Mouse (Mus musculus): ENCODE results near the gene Clybl. TPM values are rescaled to one million over a fixed set of nuclear protein-coding genes. Genes with fewer than 3 reads are reported as not detected.

The Clybl gene
- total RNA-seq, 2 experiments from 2014 or later, result 9.7 to 24.2 TPM

DNA sequence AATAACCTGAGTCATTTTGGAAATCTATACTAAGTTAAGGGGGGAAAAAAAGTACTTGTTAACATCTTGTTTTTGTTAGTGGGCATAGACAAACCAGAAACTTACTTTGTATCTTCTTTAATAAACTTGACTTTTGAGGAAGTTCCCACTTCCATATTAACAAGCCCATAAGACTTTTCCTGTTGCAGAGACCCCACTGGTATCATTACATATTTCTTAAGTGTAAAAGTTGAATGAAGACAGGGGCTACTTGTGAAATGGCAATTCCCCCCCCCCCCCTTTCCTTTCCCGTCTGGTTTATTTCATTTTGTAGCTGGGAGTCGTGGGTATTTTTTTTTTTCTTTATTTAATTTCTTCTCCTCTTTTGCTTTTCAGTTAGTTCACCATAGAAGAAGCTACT is 115.4 kb downstream of the Clybl start:
- ATAC-seq (replicated peaks; ENCODE audit: poor library complexity, severe bottlenecking), result peak; percentile 86

DNA sequence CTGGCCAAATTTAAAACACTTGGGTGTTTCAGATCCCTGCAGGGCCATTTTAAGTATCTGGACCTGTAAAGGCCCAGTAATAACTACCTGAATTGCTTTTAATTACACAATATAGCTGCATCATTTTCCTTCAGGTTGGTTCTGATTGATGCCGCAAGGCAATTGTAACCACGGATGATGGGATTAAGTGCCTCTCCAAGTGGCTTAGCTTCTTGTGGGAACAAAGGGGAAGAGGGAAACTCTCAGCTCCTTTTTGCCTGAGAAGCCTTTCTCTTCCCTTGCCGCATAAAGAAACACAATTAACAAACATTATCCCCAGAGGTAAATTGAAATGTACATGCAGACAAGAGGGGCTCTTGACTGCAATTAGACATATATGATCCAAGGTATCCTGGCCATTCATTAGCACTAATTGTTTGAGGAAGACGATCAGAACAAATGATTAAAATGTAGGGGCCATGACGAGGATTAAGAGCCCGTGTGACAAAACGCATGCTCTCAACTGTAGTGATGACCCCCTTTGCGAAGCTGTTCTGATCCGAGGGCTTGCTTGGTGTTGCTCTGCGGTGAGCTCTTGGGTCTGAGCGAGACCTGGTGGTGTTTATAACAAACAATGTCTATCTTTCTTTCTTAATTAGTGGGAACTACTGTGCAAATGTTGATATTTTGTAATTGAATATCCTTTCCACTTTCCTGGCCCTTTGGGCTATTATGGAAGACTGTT is 116.0 kb downstream of the Clybl start:
- ATAC-seq (replicated peaks; ENCODE audit: poor library complexity, severe bottlenecking), result no peak

DNA sequence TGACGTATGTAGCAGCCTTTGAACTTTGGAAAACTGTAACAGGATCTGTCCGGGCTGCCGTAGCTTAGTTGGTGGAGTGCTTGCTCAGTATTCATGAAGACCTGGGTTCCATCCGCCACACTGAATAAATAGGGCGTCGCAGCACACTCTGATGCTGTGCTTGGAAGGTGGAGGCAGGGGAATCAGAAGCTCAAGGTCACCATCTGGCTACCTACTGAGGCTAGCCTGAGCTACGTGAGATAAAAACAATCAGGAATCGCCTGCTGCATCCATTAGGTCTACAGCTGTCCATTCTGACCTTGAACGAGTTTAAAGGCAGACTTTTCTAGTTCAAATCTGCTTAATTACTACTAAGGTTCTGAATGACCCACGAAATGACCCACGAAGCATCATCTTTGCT is 118.8 kb downstream of the Clybl start:
- no peak for ATAC-seq (replicated peaks; ENCODE audit: poor library complexity, severe bottlenecking)

DNA sequence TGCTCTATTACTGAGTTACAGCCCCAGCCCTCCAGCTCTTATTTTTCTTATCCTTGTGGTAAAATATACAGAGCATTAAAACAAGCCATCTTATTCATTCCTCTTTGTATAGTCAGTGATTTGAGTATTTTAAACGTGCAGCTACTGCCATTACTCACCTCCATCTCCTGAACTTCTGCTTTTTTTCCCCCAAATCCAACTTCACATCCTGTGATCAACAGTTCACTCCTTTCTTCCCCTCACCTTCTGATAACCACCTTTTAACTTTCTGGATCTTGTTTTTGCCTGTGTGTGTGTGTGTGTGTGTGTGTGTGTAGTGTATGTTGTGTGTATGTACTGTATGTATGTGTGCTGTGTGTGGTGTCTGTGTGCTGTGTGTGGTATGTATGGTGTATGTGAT is 122.3 kb downstream of the Clybl start:
- ATAC-seq (replicated peaks; ENCODE audit: poor library complexity, severe bottlenecking), result no peak

DNA sequence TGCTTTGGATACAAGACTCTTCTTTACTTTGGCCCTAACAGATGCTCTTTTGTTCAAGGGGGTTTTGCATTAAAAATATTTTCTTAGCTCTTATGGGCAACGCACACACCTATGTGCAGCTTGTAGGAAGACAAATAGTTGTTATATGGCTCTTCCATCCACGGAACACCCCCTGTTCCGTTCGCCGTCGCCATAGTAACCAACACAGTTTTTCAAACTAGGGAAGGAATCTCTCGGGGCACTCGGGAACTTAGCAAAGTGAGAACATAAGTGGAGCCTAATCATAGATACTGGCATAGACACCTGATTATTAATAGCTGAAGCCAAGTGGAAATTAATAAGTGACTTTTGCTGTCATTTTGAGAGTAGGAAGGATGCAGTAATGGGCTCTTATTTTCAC is 123.6 kb downstream of the Clybl start:
- ATAC-seq (replicated peaks; ENCODE audit: poor library complexity, severe bottlenecking), result no peak

DNA sequence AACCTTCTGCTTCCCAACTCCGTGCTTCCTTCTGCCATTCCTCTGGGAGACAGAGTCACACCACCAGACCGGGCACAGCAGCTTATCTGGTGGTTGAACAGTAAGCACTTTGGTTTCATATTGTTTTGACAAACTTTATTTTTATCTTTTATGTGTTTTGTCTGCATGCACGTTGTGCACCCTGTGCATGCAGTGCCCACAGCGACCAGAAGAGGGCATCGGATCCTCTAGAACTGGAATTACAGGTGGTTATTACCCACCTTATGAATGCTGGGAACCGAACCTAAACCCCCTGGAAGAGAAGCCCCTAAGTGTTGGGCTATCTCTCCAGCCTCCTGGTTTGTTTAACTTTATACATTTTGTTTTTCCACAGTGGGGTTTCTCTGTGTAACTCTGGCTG is 130.9 kb downstream of the Clybl start:
- ATAC-seq (replicated peaks; ENCODE audit: poor library complexity, severe bottlenecking), result no peak

DNA sequence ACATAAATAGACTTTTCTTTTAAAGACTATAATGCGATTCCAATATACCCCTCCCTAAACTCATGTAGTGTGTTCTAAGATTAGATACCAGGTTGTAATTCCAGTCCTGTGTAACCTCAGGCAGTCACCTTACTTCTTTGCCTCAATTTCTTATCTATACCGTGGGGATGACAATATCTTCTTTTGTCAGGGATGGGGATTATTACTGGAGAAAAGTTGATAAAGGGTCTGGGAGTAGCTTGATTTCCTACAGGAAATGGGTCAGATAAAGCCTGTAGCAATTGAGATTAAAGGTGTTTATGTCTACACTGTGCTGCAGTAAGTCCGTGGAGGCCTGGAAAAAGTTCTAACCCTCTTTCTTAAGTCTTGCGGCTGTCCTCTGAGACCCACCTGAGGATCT is 131.8 kb downstream of the Clybl start:
- ATAC-seq (replicated peaks; ENCODE audit: poor library complexity, severe bottlenecking), result no peak

DNA sequence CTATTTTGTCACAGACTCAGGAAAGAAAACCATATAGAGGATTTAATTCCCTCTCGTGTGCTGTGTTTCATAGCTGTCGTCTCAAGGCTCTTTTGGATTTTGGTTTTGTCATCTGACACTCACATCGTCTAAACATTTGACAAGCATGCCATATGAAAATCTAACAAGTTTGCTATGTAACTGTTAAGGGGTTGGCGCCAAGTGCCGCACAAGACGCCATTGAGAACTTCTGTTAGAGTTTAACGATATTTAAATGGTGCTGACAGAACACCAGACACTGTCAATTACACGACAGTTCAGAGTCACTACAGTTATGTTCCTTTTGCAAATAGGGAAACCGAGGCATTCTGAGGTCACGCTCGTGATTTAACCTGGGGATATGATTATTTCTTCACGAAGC is 134.2 kb downstream of the Clybl start:
- ATAC-seq (replicated peaks; ENCODE audit: poor library complexity, severe bottlenecking), result no peak

DNA sequence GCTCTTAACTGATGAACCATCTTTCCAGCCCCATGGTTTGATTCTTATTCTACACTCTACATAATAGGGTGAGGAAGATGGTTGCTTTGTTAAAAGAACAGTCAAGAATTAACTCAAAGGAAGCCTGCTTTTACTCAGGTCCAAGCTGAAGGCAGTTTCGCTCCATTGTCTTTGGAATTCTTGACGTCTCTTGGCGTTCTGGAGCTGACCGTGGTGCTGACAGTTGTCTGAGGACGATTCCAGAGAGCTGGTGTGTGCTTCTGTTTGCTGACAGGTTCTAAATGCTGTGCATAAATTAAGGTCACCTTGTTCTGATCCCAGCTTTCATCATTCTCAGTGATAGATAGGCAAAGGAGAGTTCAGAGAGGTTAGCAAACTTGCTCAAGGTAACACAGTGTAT is 140.6 kb downstream of the Clybl start:
- no peak for ATAC-seq (replicated peaks; ENCODE audit: poor library complexity, severe bottlenecking)

DNA sequence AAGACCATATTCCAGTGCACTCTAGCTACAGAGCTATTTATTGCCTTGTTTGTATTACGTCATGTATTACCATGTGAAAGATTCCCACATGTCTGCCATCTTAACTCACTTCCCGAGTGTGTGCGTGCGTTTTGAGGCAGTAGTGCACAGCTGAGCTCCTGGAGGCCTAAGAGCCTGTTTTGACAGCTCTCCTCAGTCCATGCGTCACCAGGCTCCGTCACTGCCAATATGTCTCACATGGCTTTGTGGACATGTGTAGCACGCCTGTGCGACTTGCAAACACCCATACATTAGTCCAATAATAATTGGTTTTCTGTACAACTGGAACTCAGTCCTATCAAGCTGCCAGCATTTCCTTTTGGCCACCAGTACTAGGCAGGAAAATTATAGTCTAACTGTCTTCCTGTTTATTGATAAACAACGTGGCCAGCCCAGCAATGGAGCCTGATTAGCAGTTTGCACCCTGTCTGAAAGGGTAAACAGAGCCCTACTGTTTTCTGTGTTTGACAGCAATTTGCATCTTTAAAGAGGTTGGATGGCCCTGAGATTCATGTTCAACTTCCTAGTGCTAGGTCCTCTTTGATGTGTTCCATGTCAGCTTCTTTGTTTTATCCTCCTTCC is 142.4 kb downstream of the Clybl start:
- ATAC-seq (replicated peaks; ENCODE audit: poor library complexity, severe bottlenecking), result no peak

DNA sequence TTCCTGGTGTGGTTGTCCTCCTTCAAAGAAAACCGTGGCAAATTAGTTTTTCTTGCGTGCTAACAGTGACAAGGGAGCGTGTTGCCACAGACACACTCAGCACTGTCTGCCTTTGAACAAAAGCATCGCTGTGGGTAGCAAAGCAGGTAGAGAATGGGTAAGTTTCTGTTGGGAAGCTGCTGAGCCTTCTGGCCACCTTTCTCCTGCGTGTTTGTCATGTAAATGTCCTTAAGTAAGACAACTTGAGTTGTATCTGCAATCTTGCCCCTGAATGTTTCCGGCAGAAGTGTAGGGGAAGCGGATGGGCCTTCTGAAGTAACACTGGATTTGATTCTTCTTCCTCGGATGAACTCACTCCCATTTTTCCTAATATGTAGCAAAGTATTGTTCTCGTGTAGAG is 148.6 kb downstream of the Clybl start:
- ATAC-seq (replicated peaks; ENCODE audit: poor library complexity, severe bottlenecking), result no peak

DNA sequence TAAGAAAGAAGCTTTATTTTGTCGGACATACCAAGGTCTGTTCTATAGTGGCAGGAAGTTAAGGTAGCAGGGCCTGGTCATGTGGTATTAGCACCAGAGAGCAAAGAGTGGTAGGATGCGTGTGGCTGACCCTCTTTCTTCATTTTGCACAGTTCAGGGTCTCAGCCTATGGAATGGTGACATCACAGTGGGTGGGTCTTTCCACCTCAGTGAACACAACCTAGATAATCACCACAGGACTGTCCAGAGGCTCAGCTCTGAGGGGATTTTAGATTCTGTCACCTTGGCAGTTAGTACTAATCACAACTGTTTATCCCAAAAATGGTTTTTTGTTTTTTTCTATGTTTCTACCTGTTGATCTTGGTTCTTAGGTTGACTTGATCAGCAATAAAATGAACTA is 149.2 kb downstream of the Clybl start:
- ATAC-seq (replicated peaks; ENCODE audit: poor library complexity, severe bottlenecking), result no peak

DNA sequence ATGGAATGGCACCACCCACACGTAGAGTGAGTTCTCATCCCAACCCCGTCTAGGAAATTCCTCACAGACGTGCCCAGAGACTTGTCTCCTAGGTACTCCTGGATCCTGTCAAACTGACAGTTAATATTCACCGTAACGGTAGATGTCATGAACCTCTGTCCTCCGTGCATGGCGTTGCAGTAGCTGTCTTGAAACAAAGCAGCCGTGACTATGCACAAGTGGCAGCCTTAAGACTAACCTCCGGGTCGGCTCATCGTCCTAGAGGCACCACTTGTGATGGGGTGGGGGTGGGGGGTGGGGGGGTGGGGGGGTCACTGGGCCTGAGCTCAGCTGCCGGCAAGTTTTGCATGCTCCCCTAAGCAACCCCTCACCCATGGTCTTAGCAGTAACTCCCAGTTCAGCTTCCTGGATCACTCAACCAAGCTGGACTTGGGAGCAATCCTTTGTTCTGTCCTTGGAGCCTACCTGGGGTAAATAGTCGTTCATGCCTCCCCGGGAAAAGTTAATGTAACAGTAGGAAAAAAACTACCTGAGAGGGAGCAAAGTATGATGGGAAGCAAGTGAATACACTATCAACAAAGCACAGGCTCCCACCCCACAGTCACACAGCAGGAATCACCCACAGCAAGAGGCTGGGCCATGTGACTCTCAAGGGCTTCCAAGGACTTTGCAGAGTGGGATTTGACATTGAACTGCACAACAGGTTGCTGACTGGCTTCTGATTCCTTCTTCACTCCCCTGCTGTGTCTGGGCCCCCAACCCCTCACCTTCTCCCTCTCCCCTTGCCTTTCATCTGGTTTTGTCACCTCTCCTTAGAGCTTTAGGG is 150.3 kb downstream of the Clybl start:
- peak; percentile 25; the same call in 1 of the 2 replicates for ATAC-seq (replicated peaks; ENCODE audit: poor library complexity, severe bottlenecking)

DNA sequence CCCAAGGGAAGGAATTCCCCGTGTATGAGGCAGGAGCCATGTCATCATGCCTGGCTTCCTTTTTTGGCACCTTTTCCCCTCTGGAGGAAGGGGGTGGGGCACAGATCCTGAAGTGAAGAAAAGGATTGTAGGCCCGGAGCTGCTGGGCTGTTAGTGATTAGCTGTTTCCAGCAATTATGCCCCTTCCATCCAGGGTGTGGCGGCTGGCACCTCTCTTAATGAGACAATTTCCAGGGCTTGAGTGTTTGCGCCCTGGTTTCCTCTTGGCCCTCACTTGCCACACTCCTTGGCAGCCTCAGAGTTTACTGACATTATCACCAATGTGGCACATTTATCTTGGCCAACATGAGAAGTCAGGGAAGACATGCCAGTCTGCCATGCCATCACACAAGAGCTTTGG is 155.5 kb downstream of the Clybl start:
- ATAC-seq (replicated peaks; ENCODE audit: poor library complexity, severe bottlenecking), result no peak

DNA sequence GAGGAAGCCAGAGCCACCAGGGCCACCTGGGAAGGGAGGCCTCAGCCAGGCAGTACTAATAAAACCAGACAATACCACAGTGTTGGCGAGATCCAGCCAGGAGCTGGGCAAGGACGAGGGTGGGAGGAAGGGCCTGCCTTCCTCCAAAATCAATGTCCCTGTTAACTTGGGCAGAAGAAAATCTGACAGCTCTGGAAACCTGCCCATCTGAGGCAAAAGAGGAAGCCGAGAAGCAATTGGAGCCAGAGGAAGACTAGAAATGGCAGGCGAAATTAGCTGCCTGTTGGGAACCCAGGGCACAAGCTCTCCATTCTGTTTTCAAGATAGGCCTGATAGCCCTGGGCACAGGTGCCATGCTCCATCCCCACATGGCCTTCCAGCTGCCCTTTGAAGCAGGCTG is 157.3 kb downstream of the Clybl start:
- no peak for ATAC-seq (replicated peaks; ENCODE audit: poor library complexity, severe bottlenecking)

DNA sequence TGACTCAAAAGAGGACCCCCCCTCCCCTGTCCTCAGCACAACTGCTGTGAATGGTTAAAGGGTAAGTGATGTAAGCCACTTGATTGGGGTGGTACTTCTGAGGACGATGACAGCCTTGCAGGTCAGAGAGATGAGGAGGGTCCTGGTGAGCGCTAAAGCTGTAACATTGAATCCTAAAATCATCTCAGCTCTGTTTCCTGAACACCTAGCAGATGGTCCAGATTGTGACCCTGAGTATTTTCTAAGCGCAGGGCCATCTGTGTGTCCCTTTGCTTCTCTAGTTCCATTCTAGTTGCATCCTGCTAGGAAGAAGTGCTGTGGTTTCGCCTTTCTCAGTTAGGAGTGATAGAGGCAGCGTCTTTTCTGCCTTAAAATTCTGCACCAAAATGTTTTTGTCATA is 158.6 kb downstream of the Clybl start:
- ATAC-seq (replicated peaks; ENCODE audit: poor library complexity, severe bottlenecking), result no peak

DNA sequence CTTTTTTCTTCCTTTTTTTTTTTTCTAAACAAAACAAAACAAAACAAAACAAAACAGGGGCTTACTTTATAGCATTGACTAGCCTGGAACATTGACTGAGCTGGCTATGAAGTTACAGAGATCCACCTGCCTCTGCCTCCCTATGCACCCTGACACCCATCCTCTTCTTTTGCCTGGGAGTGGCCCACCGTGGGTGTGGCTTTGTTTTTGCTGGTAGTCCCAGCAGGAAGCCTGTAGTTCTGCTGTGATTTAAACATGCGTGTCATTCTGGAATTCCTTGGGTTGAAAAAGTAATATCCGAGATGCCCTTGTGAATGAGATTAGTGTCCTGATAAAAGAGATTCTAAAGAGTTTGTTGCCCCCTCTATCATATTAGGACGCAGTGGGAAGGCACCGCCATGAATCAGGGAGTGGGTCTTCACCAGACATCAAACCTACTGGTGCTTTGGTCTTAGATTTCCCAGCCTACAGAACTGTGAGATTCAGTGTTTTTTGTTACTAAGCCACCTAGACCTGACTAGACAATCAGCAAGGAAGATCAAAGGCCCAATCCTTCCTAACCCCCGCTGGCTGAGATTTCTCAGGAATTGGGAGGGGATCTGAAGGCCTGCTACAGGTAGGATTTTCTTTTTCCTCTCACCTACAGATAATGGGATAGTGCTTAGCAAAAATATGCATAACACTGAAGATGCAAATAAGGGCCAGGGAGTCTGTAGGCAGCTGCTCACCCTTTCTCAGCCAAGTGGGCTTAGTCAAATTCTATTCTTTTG is 160.3 kb downstream of the Clybl start:
- ATAC-seq (replicated peaks; ENCODE audit: poor library complexity, severe bottlenecking), result no peak

DNA sequence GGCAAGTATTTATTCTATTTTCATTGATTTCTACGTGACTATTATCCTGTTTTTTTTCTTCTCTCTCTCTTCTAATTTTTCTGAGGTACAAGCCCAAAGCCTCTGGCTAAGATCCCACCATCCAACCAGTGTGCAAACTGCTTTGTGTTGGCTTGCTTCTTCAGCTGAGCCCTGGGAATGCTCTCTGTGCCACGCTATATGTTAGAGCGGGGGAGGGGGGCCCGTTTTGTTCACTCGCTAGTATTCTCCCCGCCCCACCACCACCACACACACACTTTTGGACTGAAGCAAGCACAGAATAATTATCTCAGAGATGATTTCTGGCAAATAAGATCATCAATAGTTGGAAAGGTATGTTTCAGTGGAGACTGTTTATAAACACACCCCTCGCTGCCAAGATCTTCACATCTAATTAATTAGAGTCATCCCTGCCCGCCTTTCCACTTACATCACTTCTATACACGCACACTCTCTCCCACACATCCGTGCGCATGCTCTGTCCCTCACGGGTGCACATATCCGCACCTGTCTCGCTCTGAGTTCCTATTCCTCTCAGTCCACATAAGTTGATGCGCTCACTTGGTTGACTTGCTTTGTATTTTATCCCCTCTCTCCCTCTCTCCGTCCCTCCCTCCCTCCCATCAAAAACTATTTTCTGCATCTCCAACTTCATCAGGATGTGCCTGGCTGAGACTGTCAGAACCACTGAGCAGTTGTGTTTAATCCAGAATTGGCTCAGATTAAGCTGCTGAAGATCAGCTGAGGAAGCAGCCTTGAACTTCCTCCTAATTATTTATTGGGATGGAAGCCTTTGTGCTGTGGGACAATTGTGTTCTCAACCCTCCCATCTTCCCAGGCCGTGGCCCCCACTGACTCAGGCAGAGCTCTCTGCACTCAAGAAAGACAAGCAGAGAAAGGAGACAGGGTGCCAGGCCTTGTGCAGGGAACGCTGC is 163.0 kb downstream of the Clybl start:
- no peak for ATAC-seq (replicated peaks; ENCODE audit: poor library complexity, severe bottlenecking)

DNA sequence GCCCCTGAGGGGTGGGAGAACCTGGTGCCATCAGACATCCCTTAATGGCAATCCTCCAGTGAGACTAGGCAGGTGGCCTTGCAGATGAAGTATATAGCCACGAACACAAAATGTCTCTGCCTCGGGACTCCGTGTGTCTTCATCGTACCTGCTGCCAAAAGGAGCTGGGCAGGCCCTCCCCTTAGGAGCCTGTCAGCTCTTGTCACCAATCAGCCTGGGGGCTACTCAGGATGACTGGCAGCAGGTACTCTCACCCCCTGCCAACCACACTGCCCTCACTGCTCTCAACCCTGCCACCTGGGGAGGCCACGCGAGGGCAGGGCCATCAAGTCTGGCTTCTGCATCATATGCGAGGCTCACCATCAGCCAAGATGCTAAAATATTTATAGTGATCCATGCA is 166.6 kb downstream of the Clybl start:
- no peak for ATAC-seq (replicated peaks; ENCODE audit: poor library complexity, severe bottlenecking)

DNA sequence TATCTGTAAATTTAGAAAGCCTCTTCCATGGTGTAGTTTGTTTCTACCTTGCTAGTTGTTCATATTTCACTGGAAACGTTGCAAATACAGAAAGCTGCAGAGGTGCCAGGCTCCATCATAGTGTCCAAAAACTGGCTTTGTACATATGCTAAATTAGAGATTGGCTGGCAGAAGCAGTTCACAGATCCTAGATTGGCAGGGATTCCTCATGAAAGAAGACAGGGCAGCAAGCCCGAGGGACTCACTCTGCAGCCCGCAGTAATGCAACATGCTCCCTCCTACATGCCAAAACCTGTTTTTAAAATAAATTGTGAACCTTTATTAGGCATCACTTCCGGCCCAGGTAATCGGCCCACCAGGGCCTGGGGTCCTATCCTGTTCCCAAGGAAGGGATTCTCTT is 167.8 kb downstream of the Clybl start:
- no peak for ATAC-seq (replicated peaks; ENCODE audit: poor library complexity, severe bottlenecking)

All from granulocyte monocyte progenitor cell, adult 5-6 weeks (primary cell).